Mouse (Mus musculus) ZHBTc4 (cell line): ENCODE results near the gene Vmn1r111.
"Not testable (repeated sequence)": the region's sequence is repeated elsewhere in the genome, so short reads cannot be mapped to it uniquely, and the experiment has no call there.

Source experiments
- DNase-seq: peaks from one replicate; pipeline ENCODE4 v3.0.0-alpha.2; 2011; ENCODE audit warnings: low read depth, low spot score

The Vmn1r111 gene

DNA sequence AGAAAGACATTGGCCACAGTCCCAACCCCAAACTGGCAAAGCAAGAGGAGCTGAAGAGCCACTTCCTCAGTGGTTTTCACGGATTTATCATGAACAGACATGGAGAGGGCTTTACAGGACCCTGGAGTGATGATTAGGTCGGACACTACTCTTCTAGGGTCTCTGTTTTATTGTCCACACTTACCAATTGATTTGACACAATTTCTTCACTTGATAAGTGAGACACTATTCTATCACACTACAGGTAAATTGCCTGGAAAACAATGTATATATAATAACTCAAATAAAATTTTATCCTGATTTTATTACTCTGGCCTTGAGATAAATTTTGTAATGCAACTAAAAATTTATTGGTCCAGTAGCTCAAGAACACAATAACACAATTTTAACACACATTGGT, at the start of gene Vmn1r111:
Gene Vmn1r111, minus strand, starts transcription at position 101 of the 400 bp plus-strand sequence.
- DNase-seq, result not testable (repeated sequence)

DNA sequence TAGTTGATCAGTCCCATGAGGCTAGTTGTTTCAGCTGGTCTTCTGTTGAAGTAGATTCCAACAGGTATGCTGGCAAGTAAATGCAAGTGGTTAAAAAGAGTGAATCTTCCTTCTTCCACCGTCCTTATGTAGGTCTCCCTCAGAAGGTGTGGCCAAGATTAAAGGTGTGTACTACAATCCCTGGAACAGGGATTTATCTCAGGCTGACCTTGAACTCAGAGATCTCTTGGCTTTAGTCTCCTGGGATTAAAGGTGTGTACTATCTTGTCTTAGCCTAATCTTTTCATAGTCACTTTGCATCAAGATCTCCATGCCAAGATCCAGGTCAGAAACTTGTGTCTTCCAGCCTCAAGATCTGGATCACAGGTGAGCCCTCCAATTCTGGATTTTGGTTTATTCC, 27.5 kb upstream of the Vmn1r111 start, which contains the start of gene Gm10668:
Gene Gm10668, minus strand, starts transcription at position 101 of the 400 bp plus-strand sequence.
- not testable (repeated sequence) for DNase-seq

GRCm38 (mm10) chr7:20668618-20669017, 34.4 kb downstream of the Vmn1r111 start, which contains the start of gene Vmn1r107:
Gene Vmn1r107, plus strand, starts transcription at chr7:20668918.
- not testable (repeated sequence) for DNase-seq
